Mouse (Mus musculus) splenic B cell, adult 2 months (primary cell): Measurements from ENCODE around the gene Cpsf6.

Source experiments
- DNase-seq: peaks from one replicate; pipeline ENCODE4 v3.0.0-alpha.2; 2011; ENCODE audit warnings: low read depth, low spot score
- H3K27me3 ChIP-seq: 2 replicates; pipeline ENCODE4 v1.6.1; 2012; ENCODE audit warnings: mild to moderate bottlenecking, low read length, moderate library complexity, mixed read lengths; ENCODE audit not compliant: control insufficient read depth, poor library complexity, insufficient read depth, severe bottlenecking
- H3K36me3 ChIP-seq: 2 replicates; pipeline ENCODE4 v1.6.1; 2012; ENCODE audit warnings: mild to moderate bottlenecking, low read length, moderate library complexity, mixed read lengths; ENCODE audit not compliant: control insufficient read depth, poor library complexity, insufficient read depth, severe bottlenecking

Cpsf6 gene

GRCm38 (mm10) chr10:117417470-117417767 is 37.6 kb upstream of the Cpsf6 start:
- no peaks in the 10 kb centered on the region for H3K27me3 ChIP-seq
- no peaks in the 10 kb centered on the region for H3K36me3 ChIP-seq
- DNase-seq = peak; percentile 77

GRCm38 (mm10) chr10:117416636-117417469 is 37.0 kb upstream of the Cpsf6 start:
- H3K36me3 ChIP-seq = no peaks in the 10 kb centered on the region
- H3K27me3 ChIP-seq = no peaks in the 10 kb centered on the region
- DNase-seq = no peak

- no peaks in the 10 kb centered on the region for H3K36me3 ChIP-seq
- no peak for DNase-seq
- no peaks in the 10 kb centered on the region for H3K27me3 ChIP-seq
Measured at GRCm38 (mm10) chr10:117416095-117416494, 36.3 kb upstream of the Cpsf6 start.

- no peaks in the 10 kb centered on the region for H3K36me3 ChIP-seq
- no peak for DNase-seq
- no peaks in the 10 kb centered on the region for H3K27me3 ChIP-seq
Measured at GRCm38 (mm10) chr10:117415364-117416057, 35.7 kb upstream of the Cpsf6 start.

- no peaks in the 10 kb centered on the region for H3K36me3 ChIP-seq
Measured at GRCm38 (mm10) chr10:117414726-117415125, 34.9 kb upstream of the Cpsf6 start.

GRCm38 (mm10) chr10:117413562-117414527 is 34.0 kb upstream of the Cpsf6 start:
- DNase-seq = no peak
- Histone ChIP-seq H3K36me3 (no peaks in the 10 kb centered on the region), H3K27me3 (no peaks in the 10 kb centered on the region)

More at GRCm38 (mm10) chr10:117414726-117415125, 34.9 kb upstream of the Cpsf6 start:
- H3K27me3 ChIP-seq = no peaks in the 10 kb centered on the region
- DNase-seq = no peak

- H3K27me3 ChIP-seq = no peaks in the 10 kb centered on the region
- H3K36me3 ChIP-seq = no peaks in the 10 kb centered on the region
- DNase-seq = no peak
Measured at GRCm38 (mm10) chr10:117412474-117413057, 32.8 kb upstream of the Cpsf6 start.

- Histone ChIP-seq H3K27me3 (no peaks in the 10 kb centered on the region), H3K36me3 (no peaks in the 10 kb centered on the region)
- DNase-seq = no peak
Measured at GRCm38 (mm10) chr10:117411716-117412473, 32.1 kb upstream of the Cpsf6 start.

- Histone ChIP-seq H3K36me3 (no peaks in the 10 kb centered on the region), H3K27me3 (no peaks in the 10 kb centered on the region)
- DNase-seq = no peak
Measured at GRCm38 (mm10) chr10:117411131-117411530, 31.3 kb upstream of the Cpsf6 start.

- H3K36me3 ChIP-seq = no peaks in the 10 kb centered on the region
- no peak for DNase-seq
- no peaks in the 10 kb centered on the region for H3K27me3 ChIP-seq
Measured at GRCm38 (mm10) chr10:117410481-117411048, 30.8 kb upstream of the Cpsf6 start.

GRCm38 (mm10) chr10:117409373-117410354 is 29.8 kb upstream of the Cpsf6 start:
- no peak for DNase-seq
- Histone ChIP-seq H3K27me3 (no peaks in the 10 kb centered on the region), H3K36me3 (no peaks in the 10 kb centered on the region)

GRCm38 (mm10) chr10:117408545-117409372 is 28.9 kb upstream of the Cpsf6 start:
- no peaks in the 10 kb centered on the region for H3K27me3 ChIP-seq
- DNase-seq = no peak
- no peaks in the 10 kb centered on the region for H3K36me3 ChIP-seq
